Mouse (Mus musculus): Measurements from ENCODE around the gene Nectin2.

Nectin2 gene

DNA sequence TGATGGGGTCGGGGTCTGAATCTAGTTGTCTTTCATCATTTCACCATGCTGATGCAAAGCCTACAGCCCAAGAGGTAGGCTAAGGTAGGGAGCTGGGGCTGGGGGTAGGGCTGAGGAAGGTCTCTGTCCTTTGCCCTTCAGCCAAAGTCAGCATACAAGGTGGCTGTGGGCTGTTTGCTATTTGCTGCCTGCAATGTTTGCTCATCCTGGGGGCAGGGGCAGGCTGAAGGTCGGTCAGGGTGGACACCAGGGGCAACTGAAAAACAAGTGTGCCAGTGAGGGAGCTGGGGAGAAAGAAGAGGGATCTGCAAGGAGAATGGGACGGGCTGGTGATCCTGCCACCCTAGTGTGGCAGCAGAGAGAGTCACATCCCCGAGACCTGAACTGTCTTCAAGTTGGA is 64.9 kb downstream of the Nectin2 start:
- no peak for DNase-seq

DNA sequence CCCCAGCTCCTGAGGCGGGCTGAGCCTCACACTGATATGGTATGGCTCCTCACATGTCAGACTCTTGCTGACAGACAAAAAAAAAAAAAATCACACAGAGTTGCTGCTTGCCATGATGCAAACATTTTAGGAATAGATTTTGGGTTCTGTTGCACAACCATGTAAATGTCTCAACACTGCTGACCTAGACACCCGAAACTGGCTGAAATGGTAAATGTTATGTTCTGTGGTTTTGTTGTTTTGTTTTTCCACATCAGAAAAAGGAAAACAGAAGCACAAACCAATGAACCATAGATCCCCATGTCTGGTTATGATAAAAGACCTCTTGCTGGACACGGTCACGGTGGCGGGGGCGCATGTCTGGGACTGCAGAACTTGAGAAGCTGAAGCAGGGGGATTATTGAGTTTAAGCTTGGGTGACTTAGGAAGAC is 66.5 kb downstream of the Nectin2 start:
- DNase-seq = no peak

- DNase-seq = no peak
Observed at GRCm38 (mm10) chr7:19682979-19683378, 67.3 kb downstream of the Nectin2 start.

DNA sequence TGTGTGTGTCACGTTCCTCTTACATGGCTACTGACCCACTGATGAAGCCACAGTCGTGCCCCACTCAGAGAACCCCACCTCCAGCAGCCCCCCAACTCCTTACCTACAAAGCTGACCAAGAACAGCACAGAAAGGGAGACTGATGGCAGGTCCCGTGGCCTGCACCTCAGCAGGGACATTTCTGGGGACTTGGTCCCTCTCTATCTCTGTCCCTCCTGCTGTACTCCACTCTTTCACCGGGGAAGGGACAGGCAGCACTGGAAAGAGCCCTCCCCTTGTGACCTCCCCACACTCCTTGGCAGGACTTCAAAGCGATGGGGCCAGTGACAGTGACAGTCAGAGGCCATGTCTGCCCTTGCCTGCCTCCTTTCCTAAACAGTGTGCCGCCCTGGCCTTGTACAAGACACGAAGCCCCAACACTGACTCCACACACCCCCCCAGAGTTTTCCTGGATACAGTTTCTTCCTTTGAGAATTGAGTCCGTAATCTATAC is 69.0 kb downstream of the Nectin2 start, which contains the start of the genes Gm44805 and Apoc4:
Gene Gm44805 (minus strand): TSS at position 222 of the 493 bp plus-strand sequence.
Gene Apoc4 (minus strand): TSS at position 278 of the 493 bp plus-strand sequence.
- DNase-seq = no peak

DNA sequence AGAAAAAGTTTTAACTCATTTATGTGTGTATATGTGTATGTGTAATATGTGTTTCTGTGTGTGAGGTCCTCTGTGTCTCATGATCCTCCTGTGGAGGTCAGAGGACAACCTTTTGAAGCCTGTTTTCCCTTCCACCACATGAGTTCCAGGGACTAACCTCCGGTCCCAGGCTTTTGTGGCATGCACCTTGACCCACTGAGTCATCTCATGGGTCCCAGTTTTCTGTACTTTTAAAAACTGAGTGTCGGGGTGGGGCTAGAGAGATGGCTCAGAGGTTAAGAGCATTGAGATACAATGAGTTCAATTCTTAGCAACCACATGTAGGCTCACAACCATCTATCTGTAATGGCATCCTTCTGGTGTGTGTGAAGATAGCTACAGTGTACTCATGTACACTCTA is 69.6 kb downstream of the Nectin2 start:
- no peak for DNase-seq

DNA sequence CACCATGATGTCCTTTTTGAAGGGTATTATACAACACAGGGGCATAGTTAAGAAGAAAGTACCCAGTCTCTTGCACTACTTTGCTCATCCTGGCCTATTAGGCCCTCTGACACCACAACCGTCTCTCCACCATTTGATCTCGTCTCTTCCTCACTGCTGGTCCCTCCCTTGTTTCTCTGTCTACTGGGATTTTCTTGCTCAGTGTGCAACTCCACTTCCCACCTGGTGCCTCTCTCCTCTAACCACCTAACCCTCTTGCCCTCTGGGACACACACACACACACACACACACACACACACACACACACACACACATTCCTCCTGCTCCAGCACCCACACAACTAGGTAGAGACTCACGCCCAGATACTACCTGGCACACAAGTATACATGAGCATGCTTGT is 71.4 kb downstream of the Nectin2 start:
- DNase-seq = no peak

GRCm38 (mm10) chr7:19677872-19678271 is 72.4 kb downstream of the Nectin2 start, which contains the start of gene Apoc2:
TSS of gene Apoc2 (minus strand) at chr7:19677941.
- DNase-seq = no peak

GRCm38 (mm10) chr7:19676662-19677061 is 73.6 kb downstream of the Nectin2 start:
- DNase-seq = peak in 1 of 2 experiments; percentile 24

DNA sequence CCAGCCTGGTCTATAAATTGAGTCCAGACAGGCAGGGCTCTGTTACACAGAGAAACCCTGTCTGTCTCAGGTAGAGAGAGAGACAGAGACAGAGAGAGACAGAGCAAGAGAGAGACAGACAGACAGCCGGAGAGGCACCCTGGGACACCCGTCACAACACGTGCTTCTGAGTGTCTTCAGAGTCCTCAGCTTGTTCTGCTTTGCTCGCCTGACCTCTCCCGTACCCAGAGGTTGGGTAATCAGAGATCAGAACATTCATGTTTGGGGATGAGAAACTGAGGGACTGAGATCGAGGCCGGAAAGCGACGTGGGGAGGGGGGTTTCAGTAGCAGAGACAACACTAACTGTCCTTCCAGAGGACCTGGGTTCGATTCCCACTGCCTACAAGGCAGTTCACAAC is 74.5 kb downstream of the Nectin2 start:
- DNase-seq = no peak

DNA sequence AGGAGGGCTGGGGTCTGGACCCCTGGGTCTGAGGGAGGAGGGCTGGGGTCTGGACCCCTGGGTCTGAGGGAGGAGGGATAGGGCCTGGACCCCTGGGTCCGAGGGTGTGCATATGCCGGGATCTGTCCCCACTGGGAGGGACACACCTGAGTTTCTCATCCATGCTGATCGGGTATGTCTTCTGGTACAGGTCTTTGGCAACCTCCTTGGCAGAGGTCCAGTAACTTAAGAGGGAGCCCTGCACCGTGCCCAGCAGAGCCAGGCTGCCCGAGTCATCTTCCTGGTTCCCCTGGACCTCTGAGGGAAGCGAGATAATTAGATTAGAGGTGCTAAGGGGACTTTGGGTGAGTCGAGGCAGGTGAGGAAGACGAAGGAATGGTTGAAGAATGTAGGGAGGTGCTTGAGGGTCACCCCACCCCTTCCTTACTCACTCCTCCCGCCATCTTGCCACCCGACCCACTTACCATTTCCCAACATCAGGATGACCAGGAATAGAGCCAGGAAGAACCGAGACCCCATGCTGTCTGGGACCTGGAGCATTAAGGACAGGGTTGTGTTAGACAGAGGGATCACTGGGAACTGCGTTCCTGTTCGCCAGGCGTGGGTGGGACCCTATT is 77.1 kb downstream of the Nectin2 start:
- peak; percentile 26 to 35 for DNase-seq

GRCm38 (mm10) chr7:19671511-19671910 is 78.8 kb downstream of the Nectin2 start:
- DNase-seq = no peak

DNA sequence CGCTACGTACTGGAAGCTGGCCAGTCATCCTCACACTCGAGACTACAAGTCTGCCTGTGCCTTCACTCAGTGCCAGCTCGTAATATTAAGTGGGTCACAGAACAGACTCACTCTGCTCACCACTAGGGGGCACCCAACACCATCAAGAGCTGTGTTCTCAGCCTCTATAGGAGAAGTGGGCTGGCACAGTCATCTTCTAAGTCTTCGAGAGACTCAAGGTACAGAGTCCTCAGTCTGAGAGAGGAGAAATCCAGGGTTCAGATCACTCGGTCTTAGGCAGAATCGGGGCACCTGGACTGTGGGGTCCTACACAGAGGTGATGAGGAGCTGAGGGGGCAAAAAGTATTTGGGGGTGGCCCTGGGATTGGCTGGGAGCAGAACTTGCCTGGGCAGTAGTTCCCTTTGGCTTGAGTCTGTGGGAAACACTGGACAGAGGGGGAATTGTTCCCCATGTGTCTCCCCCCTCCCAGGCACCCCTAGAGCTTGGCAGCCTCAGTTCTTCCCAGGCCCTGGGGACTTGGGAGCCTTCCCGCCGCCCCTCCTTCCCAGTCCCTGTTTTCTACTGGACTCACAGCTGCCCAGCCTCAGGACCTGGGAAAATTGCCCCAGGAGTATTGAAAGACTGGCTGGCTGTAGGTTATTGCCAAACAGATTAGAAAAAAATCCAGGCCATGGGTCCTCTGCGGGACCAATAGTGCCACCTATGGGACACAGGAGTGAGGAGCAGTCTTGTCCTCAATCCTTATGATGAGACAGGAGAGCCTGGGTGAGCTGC is 81.1 kb downstream of the Nectin2 start:
- peak; percentile 97 to 98 for DNase-seq

- DNase-seq = no peak
Observed at GRCm38 (mm10) chr7:19667434-19667833, 82.8 kb downstream of the Nectin2 start.

DNA sequence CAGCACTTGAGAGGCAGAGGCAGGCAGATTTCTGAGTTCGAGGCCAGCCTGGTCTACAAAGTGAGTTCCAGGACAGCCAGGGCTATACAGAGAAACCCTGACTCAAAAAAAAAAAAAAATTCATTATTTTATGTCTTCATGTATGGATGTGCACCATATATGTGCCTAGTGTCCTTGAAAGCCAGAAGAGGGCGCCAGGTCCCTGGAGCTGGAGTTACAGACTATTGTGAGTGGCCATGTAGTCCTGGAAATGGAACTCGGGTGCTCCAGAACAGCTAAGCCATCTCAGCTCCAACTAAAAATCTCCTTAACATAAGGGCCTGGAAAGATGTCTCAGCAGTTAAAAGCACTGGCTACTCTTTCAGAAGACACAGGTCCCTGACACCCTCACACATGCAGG is 83.5 kb downstream of the Nectin2 start:
- DNase-seq = peak in 1 of 2 experiments; percentile 32

Data from cerebellum, postnatal 10 days (tissue).